Mouse (Mus musculus): ENCODE data around the gene Ercc2.

Ercc2 gene

GRCm38 (mm10) chr7:19381377-19382165 is at the start of gene Ercc2:
Gene Ercc2 (plus strand): TSS chr7:19382010.
- DNase-seq (ENCODE audit: low spot score), result peak; percentile 98

GRCm38 (mm10) chr7:19332709-19333352 is 49.0 kb upstream of the Ercc2 start:
- DNase-seq (ENCODE audit: low spot score), result no peak

GRCm38 (mm10) chr7:19335583-19335982 is 46.2 kb upstream of the Ercc2 start:
- DNase-seq (ENCODE audit: low spot score), result no peak

DNA sequence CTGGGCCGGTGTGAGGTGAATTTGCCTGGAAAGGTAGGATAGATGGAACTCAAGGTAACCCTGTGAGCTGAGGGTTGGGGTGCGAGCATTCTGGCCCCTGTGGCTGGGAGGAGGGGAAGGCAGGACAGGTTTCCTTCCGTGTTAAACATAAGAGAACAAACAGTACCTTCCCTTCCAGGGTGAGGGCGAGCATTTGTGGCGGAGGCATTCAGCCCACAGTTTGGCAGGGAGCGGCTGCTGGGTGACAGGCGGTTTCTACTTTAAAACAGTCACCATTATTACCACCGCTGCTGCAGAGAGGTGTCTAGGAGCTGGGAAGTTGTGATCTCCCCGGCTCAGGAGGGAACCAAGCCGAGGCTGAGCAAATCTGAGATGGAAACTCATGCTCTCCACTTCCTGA is 44.7 kb upstream of the Ercc2 start:
- DNase-seq (ENCODE audit: low spot score), result no peak

DNA sequence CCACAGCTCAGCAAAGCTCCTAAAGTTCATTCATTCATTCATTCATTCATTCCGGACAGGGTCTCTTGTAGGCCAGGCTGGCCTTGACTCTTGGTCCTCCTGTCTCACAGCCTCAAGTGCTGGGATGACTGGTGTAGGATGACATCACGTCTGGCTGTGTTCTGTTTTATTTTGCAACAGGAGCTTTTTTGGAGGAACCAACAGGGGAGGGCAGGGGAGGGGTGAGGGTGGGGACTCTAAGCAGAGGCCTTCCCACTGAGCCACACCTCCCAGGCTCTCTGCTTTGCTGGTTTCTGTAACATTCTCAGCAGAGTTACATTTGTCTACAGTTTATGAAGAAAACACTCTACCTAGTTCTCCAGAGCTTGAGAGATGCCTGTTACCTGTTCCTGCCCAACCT is 43.8 kb upstream of the Ercc2 start:
- no peak for DNase-seq (ENCODE audit: low spot score)

GRCm38 (mm10) chr7:19338596-19338995 is 43.2 kb upstream of the Ercc2 start:
- DNase-seq (ENCODE audit: low spot score), result no peak

GRCm38 (mm10) chr7:19341250-19341649 is 40.6 kb upstream of the Ercc2 start:
- no peak for DNase-seq (ENCODE audit: low spot score)

- no peak for DNase-seq (ENCODE audit: low spot score)
Measured at GRCm38 (mm10) chr7:19341761-19342409, 39.9 kb upstream of the Ercc2 start.

- peak; percentile 91 for DNase-seq (ENCODE audit: low spot score)
Measured at GRCm38 (mm10) chr7:19342481-19343027, 39.3 kb upstream of the Ercc2 start.

- no peak for DNase-seq (ENCODE audit: low spot score)
Measured at GRCm38 (mm10) chr7:19343210-19343808, 38.5 kb upstream of the Ercc2 start.

- no peak for DNase-seq (ENCODE audit: low spot score)
Measured at GRCm38 (mm10) chr7:19344237-19344847, 37.5 kb upstream of the Ercc2 start, which contains the start of gene Ercc1. Gene Ercc1 (plus strand): TSS chr7:19344778.

DNA sequence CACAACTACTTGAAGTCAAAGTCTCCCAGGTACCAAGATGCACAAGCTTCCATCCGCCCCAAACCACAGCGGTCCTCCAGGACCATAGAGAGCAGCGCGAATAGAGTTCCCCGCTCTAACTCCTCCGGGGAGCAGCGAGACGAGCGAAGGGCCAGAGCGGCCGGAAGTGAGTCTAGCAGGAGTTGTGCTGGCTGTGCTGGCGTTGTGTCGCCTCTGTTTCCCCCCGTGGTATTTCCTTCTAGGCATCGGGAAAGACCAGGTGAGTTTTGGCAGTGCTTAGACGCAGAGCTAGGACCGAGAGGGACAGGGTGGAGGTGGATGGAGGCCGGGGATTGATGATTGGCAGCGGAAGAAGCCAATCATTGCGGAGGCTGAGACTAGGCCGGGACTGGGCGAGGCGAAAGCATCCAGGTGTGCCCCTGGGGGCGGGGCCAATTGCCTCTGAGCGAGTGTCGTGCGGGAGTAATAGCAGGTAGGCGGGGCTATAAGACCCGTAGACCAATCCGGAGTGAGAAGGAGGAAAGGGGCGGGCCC is 36.8 kb upstream of the Ercc2 start:
- peak; percentile 87 for DNase-seq (ENCODE audit: low spot score)

GRCm38 (mm10) chr7:19349188-19349915 is 32.5 kb upstream of the Ercc2 start:
- no peak for DNase-seq (ENCODE audit: low spot score)

- no peak for DNase-seq (ENCODE audit: low spot score)
Measured at GRCm38 (mm10) chr7:19350221-19350620, 31.6 kb upstream of the Ercc2 start.

GRCm38 (mm10) chr7:19354991-19355390 is 26.8 kb upstream of the Ercc2 start:
- DNase-seq (ENCODE audit: low spot score), result no peak

DNA sequence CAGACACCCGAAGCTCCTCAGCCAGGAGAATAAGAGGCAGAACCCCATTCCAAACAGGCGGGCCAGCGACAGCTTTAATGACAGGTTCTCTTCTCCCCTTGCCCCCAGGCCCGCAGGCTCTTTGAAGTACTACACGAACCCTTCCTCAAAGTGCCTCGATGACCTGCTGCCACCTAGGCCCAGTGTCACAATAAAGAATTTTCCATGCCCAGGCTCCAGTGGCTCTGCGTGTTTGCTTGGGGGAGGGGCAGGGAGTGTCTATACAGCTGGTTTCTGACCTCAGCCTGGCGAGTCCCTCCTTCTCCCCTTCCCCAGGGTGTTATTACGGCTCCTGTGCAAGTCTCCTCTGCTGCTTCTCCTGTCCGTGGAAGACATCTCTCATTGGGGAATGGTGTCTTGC is 25.5 kb upstream of the Ercc2 start:
- DNase-seq (ENCODE audit: low spot score), result no peak

- DNase-seq (ENCODE audit: low spot score), result no peak
Measured at GRCm38 (mm10) chr7:19357381-19358375, 24.1 kb upstream of the Ercc2 start.

DNA sequence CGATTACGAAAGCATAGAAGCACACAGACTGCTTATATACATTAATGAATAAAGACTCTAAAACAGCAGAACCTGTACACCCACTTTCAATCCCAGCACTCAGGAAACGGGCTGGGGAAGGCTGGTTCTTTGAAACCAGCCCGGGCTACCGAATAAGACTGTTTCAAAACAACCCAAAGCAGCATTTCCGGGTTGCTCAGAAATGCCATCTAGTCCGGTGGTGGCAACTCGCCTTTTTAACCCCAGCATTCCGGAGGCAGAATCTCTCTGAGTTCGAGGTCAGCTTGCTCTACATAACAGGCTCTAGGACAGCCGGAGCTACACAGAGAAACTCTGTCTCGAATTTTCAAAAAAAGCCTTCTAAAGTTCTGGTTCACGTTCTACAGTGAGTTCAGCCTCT is 23.2 kb upstream of the Ercc2 start:
- no peak for DNase-seq (ENCODE audit: low spot score)

GRCm38 (mm10) chr7:19359299-19359891 is 22.4 kb upstream of the Ercc2 start, which contains the start of the genes Cd3eap and Ppp1r13l:
Gene Cd3eap (minus strand): TSS chr7:19359483.
Gene Ppp1r13l (plus strand): TSS chr7:19359749.
- peak; percentile 79 for DNase-seq (ENCODE audit: low spot score)
